Mouse (Mus musculus): ENCODE measurements around the gene 6030468B19Rik. TPM values are rescaled to one million over a fixed set of nuclear protein-coding genes. Genes with fewer than 3 reads are reported as not detected.
A peak's percentile ranks its signal among the peaks of the same experiment; 100 is the strongest.
"Not testable (repeated sequence)": the region's sequence is repeated elsewhere in the genome, so short reads cannot be mapped to it uniquely, and the experiment has no call there.

6030468B19Rik gene
- total RNA-seq, 2 experiments from 2014 or later = not detected

GRCm38 (mm10) chr11:117799174-117799573 is 1.7 kb downstream of the 6030468B19Rik start:
- intact Hi-C loops (cut with DNase I) = no loop called here
- no peak for DNase-seq

DNA sequence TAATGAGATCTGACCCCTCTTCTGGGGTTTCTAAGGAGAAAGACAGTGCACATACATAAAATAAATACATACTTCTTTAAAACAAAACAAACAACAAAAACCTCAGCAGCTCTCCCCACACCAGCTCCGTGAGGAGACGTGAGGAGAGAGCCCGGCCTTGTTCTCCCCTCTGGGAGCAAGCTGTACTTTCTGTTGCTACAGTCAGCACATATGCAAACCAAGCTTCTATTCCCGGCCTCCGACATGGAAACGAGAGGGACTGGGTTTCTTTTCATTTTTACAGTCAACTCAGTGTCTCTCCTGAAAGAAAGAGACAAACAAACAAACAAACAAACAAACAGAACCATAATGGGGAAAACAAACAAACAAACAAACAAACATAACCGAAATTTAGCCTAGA is 2.6 kb downstream of the 6030468B19Rik start:
- no peak for DNase-seq
- intact Hi-C loops (cut with DNase I) = no loop called here

DNA sequence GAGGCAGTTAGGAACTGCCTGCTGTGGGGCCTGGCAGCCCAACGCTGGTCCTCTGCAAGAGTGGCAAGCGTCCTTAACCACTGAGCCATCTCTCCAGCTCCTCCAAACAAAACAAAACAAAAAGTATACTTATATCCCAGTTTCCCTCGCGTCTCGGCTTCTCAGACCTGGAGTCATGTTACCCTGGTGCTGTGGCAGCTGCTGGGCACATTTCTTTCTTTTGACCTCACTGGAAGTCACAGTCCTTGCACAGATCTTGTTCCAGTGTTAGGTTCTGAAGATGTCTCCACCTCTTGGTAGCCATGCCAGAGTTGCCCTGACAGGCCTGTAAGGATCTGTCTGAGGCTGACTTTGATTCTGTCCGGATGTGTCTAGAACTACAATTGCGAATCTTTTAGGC is 4.2 kb downstream of the 6030468B19Rik start:
- intact Hi-C loops (cut with DNase I) = no loop called here
- no peak for DNase-seq

GRCm38 (mm10) chr11:117803166-117803688 is 5.8 kb downstream of the 6030468B19Rik start:
- DNase-seq = no peak
- intact Hi-C loops (cut with DNase I) = no loop called here

- no peak for DNase-seq
- intact Hi-C loops (cut with DNase I) = no loop called here
These were observed 9.3 kb downstream of the 6030468B19Rik start for GRCm38 (mm10) chr11:117806781-117807180.

DNA sequence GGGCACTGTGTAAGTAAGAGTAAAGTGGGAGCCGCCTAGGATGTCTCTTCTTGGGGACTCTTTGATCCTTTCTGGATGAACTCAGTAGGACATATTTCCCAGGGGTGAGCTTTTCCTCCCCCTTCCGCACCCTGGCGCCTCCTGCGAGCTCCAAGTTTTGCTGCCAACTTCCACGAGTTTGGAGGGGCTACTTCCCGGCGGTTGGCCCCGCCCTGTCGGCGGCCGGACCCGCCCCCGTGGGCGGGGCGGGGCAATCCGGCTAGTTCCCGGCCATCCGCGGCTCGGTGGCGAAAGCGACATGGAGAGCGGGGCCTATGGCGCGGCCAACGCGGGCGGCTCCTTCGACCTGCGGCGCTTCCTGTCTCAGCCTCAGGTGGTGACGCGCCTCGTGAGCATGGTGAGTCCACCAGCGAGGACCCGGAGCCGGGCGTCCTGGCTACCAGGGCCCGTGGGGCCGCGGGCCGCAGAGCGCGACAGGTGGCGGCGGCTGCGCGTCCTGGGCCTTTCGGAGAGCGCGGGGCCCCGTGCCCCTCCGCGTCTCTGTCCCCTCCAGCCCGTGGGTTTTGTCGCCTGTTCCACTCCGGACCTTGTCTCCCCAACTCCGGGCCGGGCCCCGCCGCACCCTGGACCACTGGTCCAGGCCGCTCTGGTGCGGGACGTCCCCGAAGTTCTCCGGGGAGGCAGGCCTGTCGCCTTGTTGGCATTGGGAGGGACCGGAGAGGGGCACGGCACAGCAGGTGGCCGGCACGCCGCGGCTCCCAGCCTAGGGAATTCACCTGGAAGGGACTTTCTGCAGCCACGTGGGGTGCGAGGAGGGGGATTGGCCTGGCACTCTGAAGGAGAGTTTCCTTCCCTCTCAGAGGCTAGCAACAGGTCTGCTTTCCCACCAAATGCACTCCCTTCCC is 12.2 kb downstream of the 6030468B19Rik start, which contains the start of the genes Gm20708 and Syngr2:
TSS of gene Gm20708 (plus strand) at position 262 of the 905 bp plus-strand sequence.
TSS of gene Syngr2 (plus strand) at position 262 of the 905 bp plus-strand sequence.
- DNase-seq = peak; percentile 83
- intact Hi-C loops (cut with DNase I) = no loop called here

GRCm38 (mm10) chr11:117810401-117811046 is 13.1 kb downstream of the 6030468B19Rik start:
- intact Hi-C loops (cut with DNase I) = no loop called here
- DNase-seq = peak; percentile 91 to 92

DNA sequence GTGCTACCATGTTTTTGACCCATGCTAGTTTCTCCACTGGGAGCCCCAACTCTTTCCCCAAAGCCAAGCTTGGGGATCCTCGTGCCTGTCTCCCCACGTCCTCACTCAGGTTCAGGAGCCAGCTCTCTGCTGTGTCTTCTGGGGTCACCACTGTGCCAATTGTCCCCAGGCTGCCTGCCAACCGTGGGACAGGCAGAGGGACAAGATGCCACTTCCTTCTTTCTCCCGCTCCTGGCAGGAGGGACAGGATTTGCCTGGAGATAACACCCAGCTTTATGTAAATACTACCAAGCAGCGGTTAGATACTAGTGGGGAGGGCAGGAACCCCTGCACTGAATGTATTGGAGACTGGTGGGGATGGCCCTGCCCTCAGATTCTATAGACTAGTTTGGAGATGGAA is 16.4 kb downstream of the 6030468B19Rik start:
- DNase-seq = no peak
- intact Hi-C loops (cut with DNase I) = no loop called here

- DNase-seq = no peak
- intact Hi-C loops (cut with DNase I) = no loop called here
These were observed 17.4 kb downstream of the 6030468B19Rik start for GRCm38 (mm10) chr11:117814704-117815366.

- DNase-seq; intact Hi-C loops (cut with DNase I): not testable (repeated sequence)
These were observed 18.4 kb downstream of the 6030468B19Rik start for GRCm38 (mm10) chr11:117815850-117816249.

DNA sequence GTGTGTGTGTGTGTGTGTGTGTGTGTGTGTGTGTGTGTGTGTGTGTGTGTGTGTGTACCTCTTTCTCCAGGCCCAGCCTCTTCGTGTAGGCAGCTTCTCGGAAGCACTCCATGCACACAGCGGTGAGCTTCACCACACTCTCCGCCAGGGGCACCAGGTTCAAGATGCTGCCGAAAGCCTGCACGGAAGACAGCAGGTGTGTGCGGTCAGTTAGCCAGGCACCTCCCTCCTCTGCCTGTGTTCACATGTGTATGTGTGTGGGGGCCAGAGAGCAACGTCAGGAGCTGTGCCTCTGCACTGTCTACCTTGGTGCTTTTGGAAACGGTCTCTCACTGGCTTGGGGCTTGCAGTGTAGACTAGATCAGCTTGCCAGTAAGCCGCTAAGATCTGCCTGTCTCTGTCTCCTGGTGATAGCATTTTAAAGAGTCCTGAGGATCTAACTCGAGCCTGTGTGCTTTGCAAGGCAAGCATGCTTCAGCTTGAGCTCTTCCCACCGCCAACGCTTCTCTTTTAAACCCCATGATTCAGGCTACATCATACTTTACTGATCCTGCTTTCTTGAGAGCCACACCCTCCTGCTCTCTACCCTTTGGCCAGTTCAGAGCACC is 19.0 kb downstream of the 6030468B19Rik start:
- intact Hi-C loops (cut with DNase I) = no loop called here
- no peak for DNase-seq

GRCm38 (mm10) chr11:117819095-117819494 is 21.6 kb downstream of the 6030468B19Rik start:
- intact Hi-C loops (cut with DNase I) = no loop called here
- peak; percentile 80 to 86 for DNase-seq

- intact Hi-C loops (cut with DNase I) = loop anchor here (10.0 kb wide), 1 partner anchor 345 kb away; no protein-coding TSS in a partner anchor
- no peak for DNase-seq
These were observed 22.7 kb downstream of the 6030468B19Rik start for GRCm38 (mm10) chr11:117820173-117820572.

DNA sequence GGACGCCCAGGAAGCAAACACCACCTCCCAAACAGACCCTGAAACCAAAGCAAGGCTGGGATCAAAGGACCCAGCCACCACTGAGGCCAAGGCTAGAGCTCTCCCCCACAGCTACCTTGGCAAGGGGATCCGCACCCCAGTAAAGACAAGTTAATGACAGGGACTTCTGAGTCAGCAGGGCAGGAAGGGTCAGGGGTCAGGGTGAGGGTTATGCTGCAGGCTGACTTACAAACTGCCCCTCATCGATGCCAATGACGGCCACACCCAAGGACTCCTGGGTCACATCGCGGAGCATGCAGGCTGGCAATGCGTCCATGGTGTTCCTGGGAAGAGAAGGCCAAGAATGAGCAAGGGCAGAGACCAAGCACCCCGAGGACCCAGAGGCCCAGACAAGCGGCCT is 24.4 kb downstream of the 6030468B19Rik start:
- no peak for DNase-seq
- intact Hi-C loops (cut with DNase I) = loop anchor here (10.0 kb wide), 1 partner anchor 347 kb away; no protein-coding TSS in a partner anchor

DNA sequence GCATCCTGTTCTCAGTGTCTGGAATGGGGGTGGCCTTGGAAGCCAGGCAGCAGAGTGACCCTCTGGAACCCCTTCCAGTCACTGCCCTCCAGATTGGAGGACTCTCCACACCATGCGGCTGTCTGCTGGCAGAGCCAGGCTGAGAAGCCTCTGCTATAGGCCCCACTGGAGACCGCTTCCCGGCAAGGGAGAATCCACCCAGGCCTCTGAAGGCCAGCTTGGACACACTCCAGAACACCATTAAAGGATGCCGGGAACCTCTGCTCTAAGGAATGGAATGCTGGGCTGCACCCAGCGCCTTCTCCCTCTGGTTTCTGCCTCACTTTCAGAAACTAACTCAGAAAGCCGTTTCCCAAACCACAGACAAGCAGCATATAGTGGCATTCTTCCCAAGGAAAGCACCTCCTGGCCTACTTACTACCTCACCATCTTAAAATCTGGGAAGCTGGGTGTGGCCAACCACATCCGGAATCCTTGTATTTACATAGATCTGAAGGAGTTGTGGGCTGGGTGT is 25.3 kb downstream of the 6030468B19Rik start:
- peak; percentile 66 to 74 for DNase-seq
- intact Hi-C loops (cut with DNase I) = loop anchor here (10.0 kb wide), 1 partner anchor 348 kb away; no protein-coding TSS in a partner anchor

DNA sequence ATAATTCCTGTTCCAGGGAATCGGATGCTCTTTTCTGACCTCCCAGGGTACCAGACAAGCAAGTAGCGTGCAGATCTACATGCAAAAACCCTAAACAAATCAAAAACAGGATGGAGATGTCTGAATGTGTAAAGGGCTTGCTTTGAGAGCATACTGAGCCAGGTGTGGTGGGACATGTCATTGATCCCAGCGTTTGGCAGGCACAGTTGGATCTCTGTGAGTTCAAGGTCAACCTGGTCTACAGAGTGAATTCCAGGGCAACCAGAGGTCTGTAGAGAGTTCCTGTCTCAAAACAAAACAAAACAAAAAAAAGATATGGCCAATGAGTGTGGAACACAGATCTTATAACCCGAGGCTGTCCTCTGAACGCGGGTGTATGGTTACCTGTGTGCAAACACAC is 26.0 kb downstream of the 6030468B19Rik start:
- intact Hi-C loops (cut with DNase I) = loop anchor here (10.0 kb wide), 1 partner anchor 349 kb away; no protein-coding TSS in a partner anchor

DNA sequence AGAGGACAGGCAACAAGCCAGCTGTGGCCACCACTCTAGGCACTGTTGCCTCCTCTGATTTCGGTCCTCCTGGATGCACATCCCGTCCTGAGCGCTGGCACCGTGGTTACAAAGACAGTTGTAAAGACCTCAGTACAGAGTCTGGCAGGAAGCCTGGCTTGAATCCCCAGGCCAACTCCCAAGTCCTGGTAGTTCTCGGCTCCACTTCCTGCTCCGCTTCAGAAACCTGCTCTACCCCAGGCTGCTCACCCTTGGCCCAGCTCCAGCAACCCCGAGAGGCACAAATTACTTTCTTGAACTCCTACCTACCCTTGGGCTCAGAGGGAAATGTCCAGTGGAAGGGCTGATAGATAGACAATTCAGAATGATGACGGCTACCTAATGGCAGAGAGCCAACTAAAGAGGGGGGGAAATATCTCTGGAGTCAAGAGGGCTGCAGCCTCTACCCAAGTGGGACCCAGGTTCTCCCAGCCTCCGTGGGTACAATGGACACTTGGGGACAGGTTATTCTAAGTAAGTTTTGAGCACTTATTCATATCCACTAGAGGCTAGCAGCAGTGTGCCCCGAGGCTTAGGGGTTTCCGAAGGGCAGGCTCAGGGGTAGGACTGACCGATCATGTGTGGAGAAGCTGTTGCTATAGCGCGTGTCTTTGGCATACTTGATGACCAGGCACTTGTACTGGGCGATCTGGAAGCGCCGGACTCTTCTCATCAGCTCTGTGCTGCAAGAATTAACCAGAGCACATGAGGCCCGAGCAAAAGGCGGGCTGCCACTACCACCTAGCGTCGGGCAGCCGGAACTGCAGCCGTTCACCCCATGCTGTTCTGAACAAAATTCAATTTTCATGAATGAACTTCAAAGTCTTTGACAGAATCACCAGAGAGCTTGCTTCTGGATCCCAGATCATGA is 26.9 kb downstream of the 6030468B19Rik start:
- peak; percentile 88 to 91 for DNase-seq
- intact Hi-C loops (cut with DNase I) = loop anchor here (1.0 to 10.0 kb wide), 2 partner anchors 115 to 350 kb away; no protein-coding TSS in a partner anchor

More for the DNA sequence above, 26.0 kb downstream of the 6030468B19Rik start:
- DNase-seq = no peak

DNA sequence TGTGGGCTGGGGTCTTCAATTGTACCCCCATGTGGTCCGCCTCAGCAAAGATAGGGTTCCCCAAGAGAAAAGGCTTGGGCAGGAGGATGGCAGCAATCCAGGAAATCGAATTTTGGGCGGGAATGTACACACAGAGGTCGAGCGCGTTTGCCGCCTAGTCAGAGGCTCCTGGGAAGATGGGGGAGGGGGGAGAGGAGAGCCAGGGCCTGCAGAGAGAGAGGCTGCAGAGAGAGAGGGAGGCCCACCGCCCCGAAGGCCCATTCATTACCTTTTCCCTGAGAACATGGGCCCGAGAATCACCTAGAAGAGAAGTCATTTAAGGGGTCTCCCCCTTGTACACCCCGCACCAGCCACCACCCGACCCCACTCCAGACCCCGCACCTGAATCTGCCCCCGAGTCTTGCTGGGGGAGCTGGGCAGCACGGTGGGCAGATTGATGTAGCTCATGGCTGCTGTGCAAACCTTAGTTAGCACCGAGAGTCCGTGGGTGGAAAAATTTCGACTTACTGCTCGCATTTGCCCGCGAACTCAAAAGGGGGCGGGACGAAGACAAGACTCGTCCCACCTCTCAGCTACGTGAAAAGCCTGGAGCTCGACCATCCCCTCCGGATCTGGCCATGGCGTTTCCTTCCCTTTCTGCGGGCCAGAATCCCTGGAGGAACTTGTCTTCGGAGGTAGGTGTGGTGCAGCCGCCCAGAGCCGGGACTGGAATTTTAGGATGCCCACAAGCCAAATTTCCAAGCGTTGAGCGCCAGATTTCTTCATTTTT is 28.1 kb downstream of the 6030468B19Rik start, which contains the start of the genes Afmid and Tk1:
TSS of gene Afmid (plus strand) at position 592 of the 769 bp plus-strand sequence.
TSS of gene Tk1 (minus strand) at position 760 of the 769 bp plus-strand sequence.
- intact Hi-C loops (cut with DNase I) = loop anchor here (1.0 to 10.0 kb wide), 3 partner anchors 23 to 351 kb away; partner anchors contain the start of gene Birc5
- DNase-seq = peak; percentile 82 to 83

Data from heart, postnatal 10 days (tissue).